Mouse (Mus musculus) large intestine, adult 2 months (tissue): ENCODE data around the gene Tpmt. TPM values are rescaled to one million over a fixed set of nuclear protein-coding genes. Genes with fewer than 3 reads are reported as not detected.

Source experiments
- DNase-seq: peaks from one replicate; pipeline ENCODE4 v3.0.0-alpha.2; 2012; ENCODE audit warnings: low read depth, low spot score
- whole genome bisulfite sequencing: fragments of 180-500 bp; shearing (Covaris S2); methylation state at CpG from one replicate; pipeline ENCODE4 v1.1.7; 2018; 5-methylcytosine and 5-hydroxymethylcytosine counted together
- polyA plus RNA-seq: library from polyadenylated mRNA; depleted of rRNA; stranded (reverse); fragments of >200 nt; gene quantifications from 2 replicates; pipeline ENCODE4 v1.2.3, GENCODE M21; 2012; rRNA removed

Gene Tpmt
- polyA plus RNA-seq = 4.2 and 6.7 TPM in 2 replicates

GRCm38 (mm10) chr13:47044617-47044947, at the start of gene Tpmt:
Gene Tpmt (minus strand): TSS chr13:47044737.
- no peak for DNase-seq
- 7% methylated on average over 10 of the region's 10 CpGs for WGBS

GRCm38 (mm10) chr13:47093791-47094190, 49.3 kb upstream of the Tpmt start:
- WGBS = 83% methylated on average over 2 of the region's 2 CpGs
- DNase-seq = no peak

- DNase-seq = no peak
- WGBS = 52% methylated on average over 2 of the region's 2 CpGs
These were observed 44.7 kb upstream of the Tpmt start for GRCm38 (mm10) chr13:47089271-47089670.

- 98% methylated on average over 1 of the region's 1 CpGs for WGBS
- no peak for DNase-seq
These were observed 43.9 kb upstream of the Tpmt start for GRCm38 (mm10) chr13:47088433-47088832.

- 92% methylated on average over 4 of the region's 4 CpGs for WGBS
- DNase-seq = no peak
These were observed 36.5 kb upstream of the Tpmt start for GRCm38 (mm10) chr13:47080905-47081505.

- no peak for DNase-seq
- WGBS = 82% methylated on average over 5 of the region's 5 CpGs
These were observed 34.3 kb upstream of the Tpmt start for GRCm38 (mm10) chr13:47078799-47079198.

GRCm38 (mm10) chr13:47077367-47077766, 32.8 kb upstream of the Tpmt start:
- no peak for DNase-seq

GRCm38 (mm10) chr13:47076156-47076555, 31.6 kb upstream of the Tpmt start:
- DNase-seq = no peak
- 77% methylated on average over 5 of the region's 5 CpGs for WGBS

GRCm38 (mm10) chr13:47072484-47072883, 27.9 kb upstream of the Tpmt start:
- no peak for DNase-seq
- 96% methylated on average over 5 of the region's 5 CpGs for WGBS

GRCm38 (mm10) chr13:47071871-47072270, 27.3 kb upstream of the Tpmt start:
- no peak for DNase-seq
- 94% methylated on average over 13 of the region's 13 CpGs for WGBS

- no peak for DNase-seq
- WGBS = 80% methylated on average over 15 of the region's 15 CpGs
These were observed 26.0 kb upstream of the Tpmt start for GRCm38 (mm10) chr13:47070329-47071080.

- no peak for DNase-seq
- WGBS = 94% methylated on average over 6 of the region's 6 CpGs
These were observed 22.5 kb upstream of the Tpmt start for GRCm38 (mm10) chr13:47067001-47067400.

GRCm38 (mm10) chr13:47066516-47066915, 22.0 kb upstream of the Tpmt start:
- 94% methylated on average over 10 of the region's 10 CpGs for whole genome bisulfite sequencing
- no peak for DNase-seq

GRCm38 (mm10) chr13:47063985-47064760, 19.6 kb upstream of the Tpmt start:
- no peak for DNase-seq
- 75% methylated on average over 15 of the region's 15 CpGs for WGBS

- no peak for DNase-seq
- 96% methylated on average over 17 of the region's 17 CpGs for WGBS
These were observed 18.2 kb upstream of the Tpmt start for GRCm38 (mm10) chr13:47062756-47063155.

- 96% methylated on average over 5 of the region's 5 CpGs for WGBS
- no peak for DNase-seq
These were observed 12.2 kb upstream of the Tpmt start for GRCm38 (mm10) chr13:47056781-47057180.

- no peak for DNase-seq
- WGBS = 87% methylated on average over 11 of the region's 11 CpGs
These were observed 11.6 kb upstream of the Tpmt start for GRCm38 (mm10) chr13:47056126-47056525.

GRCm38 (mm10) chr13:47053971-47054370, 9.4 kb upstream of the Tpmt start:
- 90% methylated on average over 10 of the region's 10 CpGs for WGBS

GRCm38 (mm10) chr13:47050009-47050408, 5.5 kb upstream of the Tpmt start:
- WGBS = 84% methylated on average over 4 of the region's 4 CpGs
- DNase-seq = no peak

More at GRCm38 (mm10) chr13:47053971-47054370, 9.4 kb upstream of the Tpmt start:
- DNase-seq = no peak

- DNase-seq = no peak
- 83% methylated on average over 4 of the region's 4 CpGs for WGBS
These were observed 3.5 kb upstream of the Tpmt start for GRCm38 (mm10) chr13:47047996-47048395.
